Mouse (Mus musculus) G1E (cell line): ENCODE measurements around the gene Mast3. TPM values are rescaled to one million over a fixed set of nuclear protein-coding genes. Genes with fewer than 3 reads are reported as not detected.

Experiments
- ATAC-seq: 2 replicates; pipeline ENCODE4 v1.8.0; 2016; ENCODE audit warnings: mild to moderate bottlenecking; ENCODE audit not compliant: insufficient number of reproducible peaks, poor library complexity, low FRiP score, severe bottlenecking; ENCODE audit errors: extremely low read depth
- DNase-seq: peaks from one replicate; pipeline ENCODE4 v3.0.0; 2012; ENCODE audit warnings: low spot score
- H3K27me3 ChIP-seq: 2 replicates; pipeline ENCODE4 v1.6.1; 2012; ENCODE audit warnings: mild to moderate bottlenecking, low read length, inconsistent platforms; ENCODE audit not compliant: insufficient read depth
- H3K36me3 ChIP-seq: replicated peaks from 2 replicates; pipeline ENCODE3; 2012; ENCODE audit warnings: mild to moderate bottlenecking, inconsistent platforms
- H3K4me1 ChIP-seq: 2 replicates; pipeline ENCODE4 v1.6.1; 2012; ENCODE audit warnings: low read depth, low read length, inconsistent platforms, mixed read lengths; ENCODE audit not compliant: insufficient read depth
- H3K4me3 ChIP-seq: 2 replicates; pipeline ENCODE4 v1.5.1; 2012; ENCODE audit warnings: low read depth, mild to moderate bottlenecking, inconsistent platforms, low read length, moderate library complexity, mixed read lengths
- H3K9me3 ChIP-seq: replicated peaks from 2 replicates; pipeline ENCODE4 v1.6.1; 2012; ENCODE audit warnings: inconsistent platforms
- CTCF ChIP-seq: IDR thresholded peaks from 2 replicates; pipeline ENCODE4 v1.5.1; 2012; ENCODE audit warnings: low read depth, low read length, inconsistent platforms, mixed read lengths
- GATA1 ChIP-seq: IDR thresholded peaks from 2 replicates; pipeline ENCODE4 v1.6.1; 2012; ENCODE audit warnings: borderline replicate concordance, low read length, inconsistent platforms, mixed read lengths
- GATA2 ChIP-seq: IDR thresholded peaks from 2 replicates; pipeline ENCODE4 v1.6.1; 2012; ENCODE audit warnings: low read depth, low read length, inconsistent platforms, borderline replicate concordance
- POLR2AphosphoS5 ChIP-seq: IDR thresholded peaks from 2 replicates; pipeline ENCODE4 v1.6.1; 2012; ENCODE audit warnings: low read depth, low read length, inconsistent platforms; ENCODE audit not compliant: insufficient replicate concordance
- TAL1 ChIP-seq: conservative IDR thresholded peaks from 2 replicates; pipeline ENCODE4 v1.6.1; 2012; ENCODE audit warnings: low read depth, low read length, inconsistent platforms, mixed read lengths
- polyA plus RNA-seq: library from polyadenylated mRNA; stranded (reverse); fragments of >175 nt; gene quantifications from 2 replicates; pipeline ENCODE4 v1.2.3, GENCODE M21; 2012
- total RNA-seq, 2 experiments: library from RNA; stranded (forward) in 1 of 2; stranded (reverse) in 1 of 2; fragments of 200-1000 nt in 1 of 2; fragments of >200 nt in 1 of 2; fragmentation: Nextera tagmentation in 1 of 2; gene quantifications; 2 replicates each; pipeline ENCODE4 v1.2.3; 2014 to 2017

Mast3 gene
- total and polyA plus RNA-seq, 3 experiments = 15.7 to 323 (median 79.8) TPM

DNA sequence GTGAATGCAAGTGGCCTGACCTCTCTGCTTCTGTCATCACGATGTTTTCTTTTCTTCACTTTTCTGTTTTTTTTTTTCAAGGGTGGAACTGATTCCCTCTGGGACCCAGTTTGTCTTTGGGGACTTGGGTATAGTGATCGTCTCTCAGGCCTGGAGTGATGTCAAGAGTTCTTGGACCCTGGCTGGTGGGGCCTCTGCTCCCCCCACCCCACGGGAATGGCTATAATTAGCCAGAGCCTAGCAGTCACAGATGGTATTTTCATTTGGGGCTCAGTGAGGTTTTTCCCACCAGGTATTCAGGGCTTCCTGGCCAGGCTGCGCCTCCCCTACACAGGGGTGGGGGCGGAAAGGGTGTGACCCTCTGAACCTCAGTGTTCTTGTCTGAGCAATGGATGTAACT lies 63.2 kb downstream of the Mast3 start:
- TF ChIP-seq TAL1 (no peak), CTCF (no peak), POLR2AphosphoS5 (no peak), GATA1 (no peak), GATA2 (no peak)
- ATAC-seq = no peak
- H3K9me3 ChIP-seq = no peaks in the 10 kb centered on the region
- peaks cover 63% of the 10 kb centered on the region for H3K27me3 ChIP-seq
- H3K36me3 ChIP-seq = no peaks in the 10 kb centered on the region
- H3K4me1 ChIP-seq = peaks cover 4% of the 10 kb centered on the region; the same call in 1 of the 2 replicates
- no peak for DNase-seq
- H3K4me3 ChIP-seq = no peak overlapping the region

DNA sequence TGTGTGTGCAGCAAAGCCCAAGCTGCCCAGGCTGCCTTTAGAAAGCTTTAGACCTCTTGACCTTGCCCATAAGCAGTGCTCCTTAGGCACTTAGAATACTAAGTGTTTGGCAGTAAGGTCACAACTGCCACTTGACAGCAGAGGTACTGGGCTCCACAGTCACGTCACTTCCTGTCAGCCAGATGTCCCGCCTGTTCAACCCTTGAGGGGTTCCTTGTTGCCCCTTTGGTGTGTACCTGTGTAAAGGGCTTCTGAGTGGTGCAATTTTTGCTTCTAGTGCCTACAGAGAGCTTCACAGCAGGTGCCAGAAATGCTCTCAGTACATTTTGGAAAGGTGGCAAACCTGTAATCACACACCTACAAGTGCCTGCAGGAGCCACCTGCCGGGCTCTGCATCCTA lies 66.6 kb downstream of the Mast3 start:
- TF ChIP-seq TAL1 (no peak), GATA1 (no peak), GATA2 (no peak), POLR2AphosphoS5 (no peak), CTCF (no peak)
- Histone ChIP-seq H3K27me3 (peaks cover 42% of the 10 kb centered on the region), H3K36me3 (no peaks in the 10 kb centered on the region), H3K4me3 (no peak overlapping the region), H3K4me1 (no peaks in the 10 kb centered on the region; the same call in 1 of the 2 replicates), H3K9me3 (no peaks in the 10 kb centered on the region)
- ATAC-seq (no peak), DNase-seq (no peak)

DNA sequence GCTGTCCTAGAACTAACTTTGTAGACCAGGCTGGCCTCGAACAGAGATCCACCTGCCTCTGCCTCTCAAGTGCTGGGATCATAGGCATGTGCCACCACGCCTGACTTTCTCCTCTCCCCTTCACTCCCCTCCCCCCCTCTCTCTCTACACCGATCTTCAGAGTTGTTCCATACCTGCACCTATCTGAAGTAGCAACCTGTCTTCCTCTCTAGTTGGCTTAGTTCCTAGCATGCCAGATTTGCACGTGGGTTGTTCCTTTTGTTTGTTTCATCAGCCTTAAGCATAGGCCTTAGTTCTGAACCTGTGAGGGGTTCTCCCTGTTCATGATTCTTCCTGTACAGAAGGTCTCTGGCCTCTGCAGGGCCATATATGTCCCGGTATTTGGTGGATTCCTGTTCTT lies 67.1 kb downstream of the Mast3 start:
- Histone ChIP-seq H3K36me3 (no peaks in the 10 kb centered on the region), H3K4me1 (no peaks in the 10 kb centered on the region; the same call in 1 of the 2 replicates), H3K9me3 (no peaks in the 10 kb centered on the region), H3K4me3 (no peak overlapping the region), H3K27me3 (peaks cover 42% of the 10 kb centered on the region)
- no peak for TF ChIP-seq GATA1
- no peak for TF ChIP-seq TAL1
- TF ChIP-seq GATA2 = no peak
- TF ChIP-seq CTCF = no peak
- TF ChIP-seq POLR2AphosphoS5 = no peak
- ATAC-seq = no peak
- no peak for DNase-seq

DNA sequence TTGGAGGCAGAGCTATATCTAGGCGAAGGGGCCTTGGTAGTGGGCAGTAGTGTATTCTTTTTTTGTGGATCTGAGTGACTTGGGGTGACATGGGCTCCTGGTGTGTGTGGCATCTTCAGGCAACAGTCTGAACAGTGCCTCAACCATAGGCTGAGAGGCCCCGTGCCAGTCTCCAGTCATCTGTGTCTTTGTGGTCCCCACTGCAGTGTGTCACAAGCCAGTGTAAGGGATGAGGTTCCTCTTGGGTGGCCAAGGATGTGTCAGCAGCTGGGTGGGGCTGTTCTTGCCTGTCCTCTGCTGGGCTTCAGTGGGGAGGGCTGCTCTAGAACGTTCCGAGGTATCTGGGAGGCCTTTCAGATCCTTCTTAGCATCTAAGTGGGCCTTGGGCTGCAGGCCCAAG lies 73.9 kb downstream of the Mast3 start:
- TF ChIP-seq TAL1 (no peak), POLR2AphosphoS5 (no peak), GATA2 (no peak), CTCF (no peak)
- Histone ChIP-seq H3K9me3 (no peaks in the 10 kb centered on the region), H3K4me1 (peaks cover 14% of the 10 kb centered on the region), H3K36me3 (no peaks in the 10 kb centered on the region), H3K4me3 (no peak overlapping the region), H3K27me3 (peaks cover 58% of the 10 kb centered on the region)
- DNase-seq = no peak
- no peak for ATAC-seq

DNA sequence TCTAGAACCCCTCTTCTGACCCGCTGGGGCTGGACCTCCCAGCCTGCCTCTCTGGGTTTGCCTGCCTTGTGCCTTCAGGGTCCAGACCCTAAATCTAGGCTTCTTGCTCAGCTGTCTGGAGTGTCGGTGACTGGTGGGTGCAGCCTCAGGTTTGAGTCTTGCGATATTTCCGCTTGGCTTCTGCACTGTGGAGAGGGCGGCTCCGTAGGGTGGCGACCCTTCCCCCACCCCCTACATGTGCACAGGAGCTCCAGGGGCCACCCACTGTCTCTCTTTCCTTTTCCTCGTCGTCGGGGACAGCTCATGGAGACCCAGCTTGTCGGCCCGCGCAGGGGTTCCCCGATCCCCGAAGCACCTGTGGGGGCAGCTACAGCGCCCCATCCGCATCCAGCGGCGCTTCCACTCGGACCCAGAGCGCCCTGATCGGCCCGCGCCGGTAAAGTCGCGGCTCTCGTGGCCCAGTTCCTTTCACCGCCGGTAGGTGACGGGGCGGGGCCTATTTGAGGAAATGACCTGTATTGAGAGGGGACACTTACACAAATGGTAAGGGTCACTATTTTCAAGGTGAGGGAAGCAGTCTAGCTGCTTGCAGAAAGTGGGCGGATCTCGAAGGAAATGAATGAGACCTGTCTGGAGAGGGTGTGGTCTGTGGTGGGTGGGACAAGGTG lies 74.9 kb downstream of the Mast3 start:
- peaks cover 59% of the 10 kb centered on the region for H3K27me3 ChIP-seq
- no peak for ATAC-seq
- no peak for DNase-seq

More for the DNA sequence above, 74.9 kb downstream of the Mast3 start:
- no peaks in the 10 kb centered on the region for H3K9me3 ChIP-seq
- TF ChIP-seq GATA1 (no peak), GATA2 (no peak), POLR2AphosphoS5 (no peak), TAL1 (no peak)
- peak overlapping the region; percentile 55; the same call in 1 of the 2 replicates for H3K4me3 ChIP-seq
- peaks cover 14% of the 10 kb centered on the region for H3K4me1 ChIP-seq
- no peaks in the 10 kb centered on the region for H3K36me3 ChIP-seq

Other genes with a start within 250 kb of the Mast3 start
- 22.9 and 24.4 TPM in 2 replicates for gene Isyna1, start 210.7 kb downstream of the Mast3 start, total RNA-seq (2014; fragmentation: Nextera tagmentation)
- 35.8 and 36.8 TPM in 2 replicates for gene Isyna1, start 210.7 kb downstream of the Mast3 start, total RNA-seq (2017)
- gene Isyna1, start 210.7 kb downstream of the Mast3 start, polyA plus RNA-seq = 141 and 157 TPM in 2 replicates
- gene Ssbp4, start 196.2 kb downstream of the Mast3 start, total RNA-seq (2014; fragmentation: Nextera tagmentation) = 21.7 and 31.0 TPM in 2 replicates
- 51.7 and 114 TPM in 2 replicates for gene Ssbp4, start 196.2 kb downstream of the Mast3 start, total RNA-seq (2017)
- gene Ssbp4, start 196.2 kb downstream of the Mast3 start, polyA plus RNA-seq = 606 and 1,025 TPM in 2 replicates
- 1.3 and 2.6 TPM in 2 replicates for gene Lrrc25, start 188.9 kb downstream of the Mast3 start, total RNA-seq (2014; fragmentation: Nextera tagmentation)
- gene Lrrc25, start 188.9 kb downstream of the Mast3 start, total RNA-seq (2017) = 1.2 and 1.6 TPM in 2 replicates
- gene Lrrc25, start 188.9 kb downstream of the Mast3 start, polyA plus RNA-seq = 1.6 and 1.7 TPM in 2 replicates
- gene Gdf15, start 172.6 kb downstream of the Mast3 start, total RNA-seq (2014; fragmentation: Nextera tagmentation) = not detected in 2 replicates
- gene Gdf15, start 172.6 kb downstream of the Mast3 start, total RNA-seq (2017) = not detected in 2 replicates
- 0.03 and 0.06 TPM in 2 replicates for gene Gdf15, start 172.6 kb downstream of the Mast3 start, polyA plus RNA-seq
- 16.6 and 23.1 TPM in 2 replicates for gene Pgpep1, start 144.7 kb downstream of the Mast3 start, total RNA-seq (2014; fragmentation: Nextera tagmentation)
- 9.4 and 9.5 TPM in 2 replicates for gene Pgpep1, start 144.7 kb downstream of the Mast3 start, total RNA-seq (2017)
- gene Pgpep1, start 144.7 kb downstream of the Mast3 start, polyA plus RNA-seq = 3.1 and 3.3 TPM in 2 replicates
- gene Lsm4, start 131.8 kb downstream of the Mast3 start, total RNA-seq (2014; fragmentation: Nextera tagmentation) = 94.1 and 95.7 TPM in 2 replicates
- gene Lsm4, start 131.8 kb downstream of the Mast3 start, total RNA-seq (2017) = 151 and 174 TPM in 2 replicates
- gene Lsm4, start 131.8 kb downstream of the Mast3 start, polyA plus RNA-seq = 889 and 1,166 TPM in 2 replicates
- 60.3 and 72.4 TPM in 2 replicates for gene Jund, start 106.1 kb downstream of the Mast3 start, total RNA-seq (2014; fragmentation: Nextera tagmentation)
- 40.2 and 75.5 TPM in 2 replicates for gene Jund, start 106.1 kb downstream of the Mast3 start, total RNA-seq (2017)
- gene Jund, start 106.1 kb downstream of the Mast3 start, polyA plus RNA-seq = 183 and 252 TPM in 2 replicates
- gene Iqcn, start 101.6 kb downstream of the Mast3 start, total RNA-seq (2014; fragmentation: Nextera tagmentation) = not detected in 2 replicates
- 0.05 and 0.06 TPM in 2 replicates for gene Iqcn, start 101.6 kb downstream of the Mast3 start, total RNA-seq (2017)
- gene Iqcn, start 101.6 kb downstream of the Mast3 start, polyA plus RNA-seq = 0.02 TPM in 1 of 2 replicates, not detected in the other
- gene Gm3336, start 86.5 kb downstream of the Mast3 start, total RNA-seq (2014; fragmentation: Nextera tagmentation) = 1.6 and 3.7 TPM in 2 replicates
- 0.93 and 2.8 TPM in 2 replicates for gene Gm3336, start 86.5 kb downstream of the Mast3 start, total RNA-seq (2017)
- 0.66 and 0.68 TPM in 2 replicates for gene Gm3336, start 86.5 kb downstream of the Mast3 start, polyA plus RNA-seq
- 0.83 TPM in 1 of 2 replicates, not detected in the other for gene Pde4c, start 81.3 kb downstream of the Mast3 start, total RNA-seq (2014; fragmentation: Nextera tagmentation)
- gene Pde4c, start 81.3 kb downstream of the Mast3 start, total RNA-seq (2017) = 0.22 TPM in 1 of 2 replicates, not detected in the other
- gene Pde4c, start 81.3 kb downstream of the Mast3 start, polyA plus RNA-seq = 0.41 and 0.95 TPM in 2 replicates
- 11.2 and 11.4 TPM in 2 replicates for gene Rab3a, start 50.4 kb downstream of the Mast3 start, total RNA-seq (2014; fragmentation: Nextera tagmentation)
- gene Rab3a, start 50.4 kb downstream of the Mast3 start, total RNA-seq (2017) = 4.6 and 7.0 TPM in 2 replicates
- 10.8 and 15.4 TPM in 2 replicates for gene Rab3a, start 50.4 kb downstream of the Mast3 start, polyA plus RNA-seq
- 63.1 and 67.1 TPM in 2 replicates for gene Mpv17l2, start 44.1 kb downstream of the Mast3 start, total RNA-seq (2014; fragmentation: Nextera tagmentation)
- gene Mpv17l2, start 44.1 kb downstream of the Mast3 start, total RNA-seq (2017) = 13.5 and 13.9 TPM in 2 replicates
- gene Mpv17l2, start 44.1 kb downstream of the Mast3 start, polyA plus RNA-seq = 89.1 and 101 TPM in 2 replicates
- gene Pik3r2, start 28.3 kb downstream of the Mast3 start, total RNA-seq (2014; fragmentation: Nextera tagmentation) = 7.1 and 16.3 TPM in 2 replicates
- gene Pik3r2, start 28.3 kb downstream of the Mast3 start, total RNA-seq (2017) = 11.8 and 13.3 TPM in 2 replicates
- gene Pik3r2, start 28.3 kb downstream of the Mast3 start, polyA plus RNA-seq = 55.0 and 68.8 TPM in 2 replicates
- 1.9 and 2.7 TPM in 2 replicates for gene Il12rb1, start 3.4 kb upstream of the Mast3 start, total RNA-seq (2014; fragmentation: Nextera tagmentation)
- 2.3 and 3.1 TPM in 2 replicates for gene Il12rb1, start 3.4 kb upstream of the Mast3 start, total RNA-seq (2017)
- 4.6 and 5.6 TPM in 2 replicates for gene Il12rb1, start 3.4 kb upstream of the Mast3 start, polyA plus RNA-seq
- gene Arrdc2, start 34.7 kb upstream of the Mast3 start, total RNA-seq (2014; fragmentation: Nextera tagmentation) = 7.4 and 19.6 TPM in 2 replicates
- gene Arrdc2, start 34.7 kb upstream of the Mast3 start, total RNA-seq (2017) = 12.3 and 15.0 TPM in 2 replicates
- gene Arrdc2, start 34.7 kb upstream of the Mast3 start, polyA plus RNA-seq = 78.9 and 92.7 TPM in 2 replicates
- not detected in 2 replicates for gene Kcnn1, start 58.2 kb upstream of the Mast3 start, total RNA-seq (2014; fragmentation: Nextera tagmentation)
- gene Kcnn1, start 58.2 kb upstream of the Mast3 start, total RNA-seq (2017) = 0.12 and 0.22 TPM in 2 replicates
- gene Kcnn1, start 58.2 kb upstream of the Mast3 start, polyA plus RNA-seq = 0.02 and 0.03 TPM in 2 replicates
- gene Ccdc124, start 68.9 kb upstream of the Mast3 start, total RNA-seq (2014; fragmentation: Nextera tagmentation) = 17.0 and 18.9 TPM in 2 replicates
- gene Ccdc124, start 68.9 kb upstream of the Mast3 start, total RNA-seq (2017) = 16.1 and 16.7 TPM in 2 replicates
- gene Ccdc124, start 68.9 kb upstream of the Mast3 start, polyA plus RNA-seq = 171 and 172 TPM in 2 replicates
- not detected in 2 replicates for gene Slc5a5, start 87.7 kb upstream of the Mast3 start, total RNA-seq (2014; fragmentation: Nextera tagmentation)
- gene Slc5a5, start 87.7 kb upstream of the Mast3 start, total RNA-seq (2017) = 0.06 TPM in 1 of 2 replicates, not detected in the other
- gene Slc5a5, start 87.7 kb upstream of the Mast3 start, polyA plus RNA-seq = 0.26 and 0.28 TPM in 2 replicates
- gene Rpl18a, start 92.4 kb upstream of the Mast3 start, total RNA-seq (2014; fragmentation: Nextera tagmentation) = 12,197 and 12,967 TPM in 2 replicates
- 1,575 and 1,810 TPM in 2 replicates for gene Rpl18a, start 92.4 kb upstream of the Mast3 start, total RNA-seq (2017)
- 3,365 and 5,482 TPM in 2 replicates for gene Rpl18a, start 92.4 kb upstream of the Mast3 start, polyA plus RNA-seq
- gene Map1s, start 100.9 kb upstream of the Mast3 start, total RNA-seq (2014; fragmentation: Nextera tagmentation) = 26.3 and 29.6 TPM in 2 replicates
- 8.7 and 9.5 TPM in 2 replicates for gene Map1s, start 100.9 kb upstream of the Mast3 start, total RNA-seq (2017)
- 135 and 147 TPM in 2 replicates for gene Map1s, start 100.9 kb upstream of the Mast3 start, polyA plus RNA-seq